Mouse (Mus musculus): ENCODE data around the gene 2410002F23Rik. TPM values are rescaled to one million over a fixed set of nuclear protein-coding genes. Genes with fewer than 3 reads are reported as not detected.

Gene 2410002F23Rik
- total RNA-seq, 2 experiments from 2014 or later: 14.1 to 14.5 TPM

Other genes starting within 250 kb of the 2410002F23Rik start
- gene Klk1b26, start 234.6 kb upstream of the 2410002F23Rik start, total RNA-seq (2021): under 1 TPM; 0.36 TPM
- not detected for gene Klk1b27, start 194.4 kb upstream of the 2410002F23Rik start, total RNA-seq (2021)
- not detected for gene Klk1b21, start 144.4 kb upstream of the 2410002F23Rik start, total RNA-seq (2021)
- gene Klk1b22, start 134.0 kb upstream of the 2410002F23Rik start, total RNA-seq (2021): not detected
- not detected for gene Klk1b16, start 110.0 kb upstream of the 2410002F23Rik start, total RNA-seq (2021)
- not detected for gene Klk1b24, start 58.5 kb upstream of the 2410002F23Rik start, total RNA-seq (2021)
- not detected for gene Klk1b3, start 48.5 kb upstream of the 2410002F23Rik start, total RNA-seq (2021)
- not detected for gene Klk1b4, start 39.3 kb upstream of the 2410002F23Rik start, total RNA-seq (2021)
- gene Klk1b5, start 30.8 kb upstream of the 2410002F23Rik start, total RNA-seq (2021): not detected
- gene Klk1, start 21.4 kb upstream of the 2410002F23Rik start, total RNA-seq (2021): not detected
- not detected for gene Gm36864, start 10.5 kb upstream of the 2410002F23Rik start, total RNA-seq (2021)
- gene 1700028J19Rik, start within 50 bp of the 2410002F23Rik start, total RNA-seq (2021): under 1 TPM; 0.31 to 0.56 TPM
- not detected for gene Acp4, start 10.7 kb downstream of the 2410002F23Rik start, total RNA-seq (2021)
- gene Gm15517, start 14.7 kb downstream of the 2410002F23Rik start, total RNA-seq (2021): not detected
- 1 to 10 TPM in 1 of 2 experiments, under 1 TPM in 1; 0.87 to 1.0 TPM for gene Clec11a, start 60.2 kb downstream of the 2410002F23Rik start, total RNA-seq (2021)
- 1 to 10 TPM; 1.6 to 2.0 TPM for gene Shank1, start 63.5 kb downstream of the 2410002F23Rik start, total RNA-seq (2021)
- 1 to 10 TPM; 1.3 to 2.2 TPM for gene Syt3, start 137.4 kb downstream of the 2410002F23Rik start, total RNA-seq (2021)
- under 1 TPM; 0.28 to 0.62 TPM for gene 1700008O03Rik, start 139.1 kb downstream of the 2410002F23Rik start, total RNA-seq (2021)
- 10 to 100 TPM; 27.9 to 32.7 TPM for gene Lrrc4b, start 182.3 kb downstream of the 2410002F23Rik start, total RNA-seq (2021)
- 1 to 10 TPM in 1 of 2 experiments, under 1 TPM in 1; 0.70 to 1.3 TPM for gene Aspdh, start 218.7 kb downstream of the 2410002F23Rik start, total RNA-seq (2021)
- 100 to 1,000 TPM; 158 to 161 TPM for gene Josd2, start 221.3 kb downstream of the 2410002F23Rik start, total RNA-seq (2021)
- gene Emc10, start 249.8 kb downstream of the 2410002F23Rik start, total RNA-seq (2021): 10 to 100 TPM; 96.9 to 99.6 TPM
- gene Fam71e1, start 249.9 kb downstream of the 2410002F23Rik start, total RNA-seq (2021): 1 to 10 TPM; 3.7 to 4.0 TPM